Mouse (Mus musculus): ENCODE measurements at regions not wholly inside any gene's neighbourhood (a gene's known extent, or its start where the extent isn't known, plus 50 kb on each side); places are given as distances from the start of the nearest gene placed in this dataset.

GRCm38 (mm10) chr5:17064565-17064964 is 273.0 kb downstream of the Gm28710 start:
- H3K27me3 ChIP-seq = no peaks in the 10 kb centered on the region
- no peak overlapping the region for H3K27ac ChIP-seq
- no peak for ATAC-seq (ENCODE audit: insufficient number of reproducible peaks, insufficient read depth, low FRiP score, low TSS enrichment, low read depth)
- no peaks in the 10 kb centered on the region for H3K36me3 ChIP-seq
- 95% methylated on average over 8 of the region's 8 CpGs for WGBS
- no peaks in the 10 kb centered on the region for H3K4me1 ChIP-seq (replicated peaks)
- no peak overlapping the region for H3K4me3 ChIP-seq (replicated peaks)
- H3K9me3 ChIP-seq = 0 out of 2 replicates have a peak, but pooled peaks cover 4% of the 10 kb centered on the region
- H3K9ac ChIP-seq (replicated peaks) = no peak overlapping the region
- no peak overlapping the region for H3K4me2 ChIP-seq

- Histone ChIP-seq H3K9me3 (no peaks in the 10 kb centered on the region), H3K4me2 (no peak overlapping the region), H3K27me3 (no peaks in the 10 kb centered on the region), H3K4me1 (replicated peaks) (no peaks in the 10 kb centered on the region), H3K36me3 (no peaks in the 10 kb centered on the region), H3K27ac (no peak overlapping the region), H3K4me3 (replicated peaks) (no peak overlapping the region), H3K9ac (replicated peaks) (no peak overlapping the region)
- WGBS = 79% methylated on average over 1 of the region's 1 CpGs
- no peak for ATAC-seq (ENCODE audit: insufficient number of reproducible peaks, insufficient read depth, low FRiP score, low TSS enrichment, low read depth)
Measured at GRCm38 (mm10) chr5:17080405-17080804, 288.8 kb downstream of the Gm28710 start.

- no peaks in the 10 kb centered on the region for H3K4me1 ChIP-seq (replicated peaks)
- 96% methylated on average over 1 of the region's 1 CpGs for WGBS
- no peak overlapping the region for H3K4me2 ChIP-seq
- no peak overlapping the region for H3K9ac ChIP-seq (replicated peaks)
- H3K27ac ChIP-seq = no peak overlapping the region
- no peak for ATAC-seq (ENCODE audit: insufficient number of reproducible peaks, insufficient read depth, low FRiP score, low TSS enrichment, low read depth)
- H3K9me3 ChIP-seq = no peaks in the 10 kb centered on the region
- H3K27me3 ChIP-seq = no peaks in the 10 kb centered on the region
- H3K36me3 ChIP-seq = no peaks in the 10 kb centered on the region
- no peak overlapping the region for H3K4me3 ChIP-seq (replicated peaks)
Measured at GRCm38 (mm10) chr5:17111556-17111955, 261.4 kb upstream of the Speer4f2 start.

- Histone ChIP-seq H3K4me1 (replicated peaks) (no peaks in the 10 kb centered on the region), H3K9me3 (no peaks in the 10 kb centered on the region), H3K4me2 (no peak overlapping the region), H3K4me3 (replicated peaks) (no peak overlapping the region), H3K27ac (no peak overlapping the region), H3K36me3 (no peaks in the 10 kb centered on the region), H3K9ac (replicated peaks) (no peak overlapping the region), H3K27me3 (no peaks in the 10 kb centered on the region)
- no peak for ATAC-seq (ENCODE audit: insufficient number of reproducible peaks, insufficient read depth, low FRiP score, low TSS enrichment, low read depth)
- WGBS = 41% methylated on average over 2 of the region's 2 CpGs
Measured at GRCm38 (mm10) chr5:17112026-17112425, 261.0 kb upstream of the Speer4f2 start.

- no peaks in the 10 kb centered on the region for H3K36me3 ChIP-seq
- WGBS = 85% methylated on average over 3 of the region's 3 CpGs
- no peak overlapping the region for H3K4me3 ChIP-seq (replicated peaks)
- no peaks in the 10 kb centered on the region for H3K4me1 ChIP-seq (replicated peaks)
- no peak overlapping the region for H3K4me2 ChIP-seq
- no peak overlapping the region for H3K9ac ChIP-seq (replicated peaks)
- H3K27me3 ChIP-seq = no peaks in the 10 kb centered on the region
- no peaks in the 10 kb centered on the region for H3K9me3 ChIP-seq
- H3K27ac ChIP-seq = no peak overlapping the region
- ATAC-seq (ENCODE audit: insufficient number of reproducible peaks, insufficient read depth, low FRiP score, low TSS enrichment, low read depth) = no peak
Measured at GRCm38 (mm10) chr5:17115035-17115434, 257.9 kb upstream of the Speer4f2 start.

- WGBS = 66% methylated on average over 3 of the region's 3 CpGs
- H3K36me3 ChIP-seq = no peaks in the 10 kb centered on the region
Measured at GRCm38 (mm10) chr5:17116072-17116471, 256.9 kb upstream of the Speer4f2 start.

GRCm38 (mm10) chr5:17125240-17125639 is 247.7 kb upstream of the Speer4f2 start:
- Histone ChIP-seq H3K27ac (no peak overlapping the region), H3K9ac (replicated peaks) (no peak overlapping the region), H3K4me1 (replicated peaks) (no peaks in the 10 kb centered on the region), H3K4me3 (replicated peaks) (no peak overlapping the region), H3K27me3 (no peaks in the 10 kb centered on the region), H3K4me2 (no peak overlapping the region), H3K36me3 (no peaks in the 10 kb centered on the region), H3K9me3 (no peaks in the 10 kb centered on the region)
- ATAC-seq (ENCODE audit: insufficient number of reproducible peaks, insufficient read depth, low FRiP score, low TSS enrichment, low read depth) = 0 out of 2 replicates have a peak, but pooled peaks have one; percentile 47
- WGBS = 66% methylated on average over 2 of the region's 2 CpGs

More at GRCm38 (mm10) chr5:17116072-17116471, 256.9 kb upstream of the Speer4f2 start:
- no peak overlapping the region for H3K4me3 ChIP-seq (replicated peaks)
- ATAC-seq (ENCODE audit: insufficient number of reproducible peaks, insufficient read depth, low FRiP score, low TSS enrichment, low read depth) = no peak
- no peaks in the 10 kb centered on the region for H3K9me3 ChIP-seq
- no peaks in the 10 kb centered on the region for H3K27me3 ChIP-seq
- no peak overlapping the region for H3K4me2 ChIP-seq
- no peaks in the 10 kb centered on the region for H3K4me1 ChIP-seq (replicated peaks)
- no peak overlapping the region for H3K27ac ChIP-seq
- H3K9ac ChIP-seq (replicated peaks) = no peak overlapping the region

GRCm38 (mm10) chr5:17127501-17127900 is 245.5 kb upstream of the Speer4f2 start:
- Histone ChIP-seq H3K4me2 (no peak overlapping the region), H3K36me3 (no peaks in the 10 kb centered on the region), H3K9ac (replicated peaks) (no peak overlapping the region), H3K27ac (no peak overlapping the region), H3K9me3 (no peaks in the 10 kb centered on the region), H3K27me3 (no peaks in the 10 kb centered on the region), H3K4me3 (replicated peaks) (no peak overlapping the region), H3K4me1 (replicated peaks) (no peaks in the 10 kb centered on the region)
- ATAC-seq (ENCODE audit: insufficient number of reproducible peaks, insufficient read depth, low FRiP score, low TSS enrichment, low read depth) = no peak
- 31% methylated on average over 4 of the region's 4 CpGs for whole genome bisulfite sequencing

- H3K9ac ChIP-seq (replicated peaks) = no peak overlapping the region
- H3K27me3 ChIP-seq = no peaks in the 10 kb centered on the region
- no peaks in the 10 kb centered on the region for H3K4me1 ChIP-seq (replicated peaks)
- no peaks in the 10 kb centered on the region for H3K36me3 ChIP-seq
- no peaks in the 10 kb centered on the region for H3K9me3 ChIP-seq
- 84% methylated on average over 5 of the region's 5 CpGs for WGBS
- H3K4me3 ChIP-seq (replicated peaks) = no peak overlapping the region
- no peak overlapping the region for H3K4me2 ChIP-seq
- no peak overlapping the region for H3K27ac ChIP-seq
- ATAC-seq (ENCODE audit: insufficient number of reproducible peaks, insufficient read depth, low FRiP score, low TSS enrichment, low read depth) = no peak
Measured at GRCm38 (mm10) chr5:17135489-17135888, 237.5 kb upstream of the Speer4f2 start.

- Histone ChIP-seq H3K4me1 (replicated peaks) (no peaks in the 10 kb centered on the region), H3K9ac (replicated peaks) (no peak overlapping the region), H3K9me3 (no peaks in the 10 kb centered on the region), H3K36me3 (no peaks in the 10 kb centered on the region), H3K27me3 (no peaks in the 10 kb centered on the region), H3K27ac (no peak overlapping the region), H3K4me3 (replicated peaks) (no peak overlapping the region), H3K4me2 (no peak overlapping the region)
- no peak for ATAC-seq (ENCODE audit: insufficient number of reproducible peaks, insufficient read depth, low FRiP score, low TSS enrichment, low read depth)
Measured at GRCm38 (mm10) chr5:17141555-17141954, 231.4 kb upstream of the Speer4f2 start.

GRCm38 (mm10) chr5:17174562-17174961 is 198.4 kb upstream of the Speer4f2 start:
- no peaks in the 10 kb centered on the region for H3K36me3 ChIP-seq
- no peaks in the 10 kb centered on the region for H3K27me3 ChIP-seq
- no peak overlapping the region for H3K9ac ChIP-seq (replicated peaks)
- 90% methylated on average over 2 of the region's 2 CpGs for WGBS
- no peak overlapping the region for H3K4me3 ChIP-seq (replicated peaks)
- no peaks in the 10 kb centered on the region for H3K4me1 ChIP-seq (replicated peaks)
- H3K4me2 ChIP-seq = no peak overlapping the region
- no peaks in the 10 kb centered on the region for H3K9me3 ChIP-seq
- no peak for ATAC-seq (ENCODE audit: insufficient number of reproducible peaks, insufficient read depth, low FRiP score, low TSS enrichment, low read depth)
- H3K27ac ChIP-seq = no peak overlapping the region

- no peak for ATAC-seq (ENCODE audit: insufficient number of reproducible peaks, insufficient read depth, low FRiP score, low TSS enrichment, low read depth)
- H3K4me1 ChIP-seq (replicated peaks) = no peaks in the 10 kb centered on the region
- no peak overlapping the region for H3K27ac ChIP-seq
- no peak overlapping the region for H3K4me2 ChIP-seq
- H3K9me3 ChIP-seq = no peaks in the 10 kb centered on the region
- no peak overlapping the region for H3K4me3 ChIP-seq (replicated peaks)
- no peaks in the 10 kb centered on the region for H3K36me3 ChIP-seq
- H3K27me3 ChIP-seq = no peaks in the 10 kb centered on the region
- no peak overlapping the region for H3K9ac ChIP-seq (replicated peaks)
- WGBS = 52% methylated on average over 9 of the region's 9 CpGs
Measured at GRCm38 (mm10) chr5:17176771-17177170, 196.2 kb upstream of the Speer4f2 start.
